Mouse (Mus musculus) 416B (cell line): Measurements from ENCODE around the gene Ninl.

ENCODE experiments used
- DNase-seq: peaks from one replicate; pipeline ENCODE4 v3.0.0; 2011; ENCODE audit warnings: low read depth

Ninl gene

GRCm38 (mm10) chr2:150997618-150998017, 41.6 kb downstream of the Ninl start:
- no peak for DNase-seq

- DNase-seq, result no peak
Observed at GRCm38 (mm10) chr2:150995324-150995723, 43.9 kb downstream of the Ninl start.

DNA sequence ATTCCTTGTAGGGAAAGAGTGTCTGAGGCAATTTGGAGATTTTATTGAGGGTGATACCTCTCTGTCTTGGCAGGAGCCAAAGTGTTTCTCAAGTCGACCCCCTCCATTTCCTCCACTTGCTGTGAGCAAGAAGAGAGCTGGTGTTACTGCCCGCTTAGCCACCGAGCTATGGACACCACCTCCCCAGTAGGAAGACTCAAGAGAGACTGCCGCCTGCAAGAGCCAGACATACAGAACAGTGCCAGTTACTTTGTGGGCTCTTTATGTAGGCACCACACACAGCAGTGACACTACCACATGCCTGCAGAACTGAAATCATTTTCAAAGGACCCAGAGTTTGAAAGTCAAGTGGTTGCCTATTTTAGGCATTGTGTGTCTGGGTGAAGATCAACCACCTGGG, 48.1 kb downstream of the Ninl start:
- DNase-seq, result no peak

- DNase-seq, result no peak
Observed at GRCm38 (mm10) chr2:150990506-150990905, 48.7 kb downstream of the Ninl start.

GRCm38 (mm10) chr2:150985359-150985758, 53.8 kb downstream of the Ninl start:
- DNase-seq, result no peak

DNA sequence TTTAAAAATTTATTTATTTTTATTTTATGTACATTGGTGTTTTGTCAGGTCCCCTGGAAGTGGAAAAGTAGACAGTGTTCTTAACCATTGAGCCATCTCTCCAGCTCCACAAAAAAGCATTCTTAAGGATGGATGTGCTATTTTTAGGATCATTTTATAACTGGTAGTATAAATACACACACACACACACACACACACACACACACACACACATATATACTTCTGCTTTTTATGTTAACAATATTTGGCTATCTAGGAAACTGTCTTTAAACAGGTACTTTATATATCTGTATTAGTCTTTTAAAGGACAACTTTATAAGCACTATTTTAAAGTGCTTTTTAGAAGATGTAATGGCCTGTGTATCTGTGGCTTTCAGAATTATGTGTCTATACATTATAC, 57.1 kb downstream of the Ninl start:
- DNase-seq, result peak; percentile 7

- DNase-seq, result no peak
Observed at GRCm38 (mm10) chr2:150981524-150981923, 57.7 kb downstream of the Ninl start.

GRCm38 (mm10) chr2:150979861-150980620, 59.1 kb downstream of the Ninl start:
- DNase-seq, result no peak

DNA sequence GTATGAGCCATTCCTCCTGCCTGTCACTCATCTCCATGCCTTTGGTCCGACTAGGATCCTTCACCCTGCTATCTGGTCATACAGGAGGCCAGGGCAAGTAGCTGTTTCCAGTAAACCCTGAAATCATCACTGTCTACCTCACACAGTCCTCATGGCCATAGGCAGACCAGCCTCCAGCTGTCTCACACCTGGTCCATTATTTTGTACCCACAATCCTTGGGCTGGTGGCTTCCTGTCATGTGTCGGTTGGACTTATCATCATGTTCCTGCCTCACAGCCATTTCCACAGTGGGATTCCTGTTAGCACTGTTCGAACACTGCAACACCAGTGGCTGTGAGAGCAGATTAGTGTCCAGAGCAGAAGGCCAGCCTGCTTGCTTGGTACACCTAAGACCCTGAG, 60.4 kb downstream of the Ninl start:
- no peak for DNase-seq

- no peak for DNase-seq
Observed at GRCm38 (mm10) chr2:150977676-150978075, 61.5 kb downstream of the Ninl start.

DNA sequence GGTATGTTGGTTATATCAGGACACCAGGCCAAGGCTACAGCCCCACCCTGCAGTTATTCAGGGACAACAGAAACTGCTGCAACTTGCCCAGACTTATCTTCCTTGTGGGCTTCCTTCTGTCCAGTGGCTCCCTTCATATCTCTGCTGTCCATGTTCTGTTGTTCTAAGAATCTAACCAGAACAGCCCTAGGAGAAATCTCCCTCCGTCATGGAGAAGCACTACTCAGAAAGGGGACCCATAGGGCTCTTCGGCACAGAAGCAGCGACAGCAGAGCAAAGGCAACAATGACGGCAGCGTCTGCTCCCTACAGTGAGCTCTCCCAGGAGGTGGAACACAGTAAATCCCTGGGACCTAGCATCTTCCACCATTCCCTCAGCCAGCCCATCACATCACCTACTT, 62.3 kb downstream of the Ninl start:
- no peak for DNase-seq

DNA sequence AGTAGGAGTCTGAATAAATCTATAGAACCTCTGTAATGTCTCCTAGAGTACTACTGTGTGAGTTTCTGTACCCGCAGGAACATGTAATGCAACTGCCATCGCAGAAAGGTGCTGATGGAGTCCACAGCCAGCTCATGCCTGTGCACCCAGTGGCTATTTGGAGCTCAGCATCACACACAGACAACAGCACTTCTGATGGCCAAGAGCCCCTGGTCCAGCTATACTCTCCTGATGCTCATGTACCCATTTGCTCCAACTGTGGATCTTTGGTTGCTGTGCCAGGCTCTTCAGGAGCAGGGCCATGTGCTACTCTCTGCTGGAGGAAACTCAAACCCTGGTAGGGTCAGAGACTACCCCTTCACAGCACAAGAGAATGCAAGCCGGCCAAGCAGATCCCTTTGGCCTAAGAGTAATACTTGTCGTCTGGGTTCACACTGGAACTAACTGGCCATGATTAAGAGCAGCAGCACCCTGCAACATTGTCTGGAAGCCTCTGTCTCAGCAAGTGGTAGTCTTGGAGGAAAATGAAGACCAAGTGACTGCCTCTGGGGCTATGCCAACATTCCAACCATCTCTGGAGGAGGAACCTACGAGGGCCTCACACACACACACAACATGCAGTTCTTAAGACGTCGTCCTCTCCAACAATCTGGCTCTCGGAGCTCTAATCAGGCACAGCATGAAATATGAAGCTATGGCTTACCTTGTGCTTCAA, 65.6 kb downstream of the Ninl start:
- no peak for DNase-seq

- DNase-seq, result no peak
Observed at GRCm38 (mm10) chr2:150972681-150973080, 66.5 kb downstream of the Ninl start.

GRCm38 (mm10) chr2:150971856-150972255, 67.3 kb downstream of the Ninl start:
- no peak for DNase-seq

DNA sequence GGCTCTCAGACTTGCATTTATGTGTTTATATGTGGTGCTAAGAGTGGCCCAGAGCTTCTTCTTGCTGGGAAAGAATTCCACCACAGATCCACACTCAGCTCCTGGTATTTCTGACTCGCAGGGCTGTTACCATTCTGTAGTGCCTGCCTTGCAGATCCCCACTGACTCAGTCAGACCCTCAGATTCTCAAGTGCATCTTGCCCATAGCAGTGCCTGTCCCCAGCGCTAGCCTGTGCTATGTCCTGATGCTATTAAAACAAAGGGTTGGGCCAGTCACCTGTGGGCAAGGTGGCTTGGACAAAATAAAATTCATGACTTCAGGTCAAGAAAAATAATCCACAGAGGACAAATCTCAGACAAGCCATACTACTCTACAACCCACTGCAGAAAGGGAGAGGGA, 70.0 kb downstream of the Ninl start:
- DNase-seq, result no peak

- DNase-seq, result no peak
Observed at GRCm38 (mm10) chr2:150967491-150967890, 71.7 kb downstream of the Ninl start.

DNA sequence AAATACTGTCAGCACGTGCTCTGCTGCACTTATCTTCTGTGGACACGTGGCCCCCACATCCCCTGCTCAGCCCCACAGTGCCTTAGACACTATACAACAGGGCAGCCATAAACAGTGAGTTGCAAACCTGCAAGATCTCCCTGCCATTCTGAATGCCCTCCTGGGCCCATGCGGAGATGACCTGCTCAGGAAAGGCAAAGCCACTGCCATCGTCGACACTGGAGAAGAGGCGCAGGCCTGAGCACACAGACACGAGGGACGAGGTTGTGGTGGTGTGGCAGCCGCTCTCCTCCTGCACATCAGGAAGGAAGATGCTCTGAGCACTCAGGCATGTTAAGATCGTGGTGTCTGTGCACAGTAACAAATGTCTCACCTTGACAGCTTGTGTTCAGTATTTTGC, 73.2 kb downstream of the Ninl start:
- no peak for DNase-seq

GRCm38 (mm10) chr2:150964641-150965040, 74.5 kb downstream of the Ninl start:
- no peak for DNase-seq

GRCm38 (mm10) chr2:150963246-150963645, 75.9 kb downstream of the Ninl start:
- no peak for DNase-seq

DNA sequence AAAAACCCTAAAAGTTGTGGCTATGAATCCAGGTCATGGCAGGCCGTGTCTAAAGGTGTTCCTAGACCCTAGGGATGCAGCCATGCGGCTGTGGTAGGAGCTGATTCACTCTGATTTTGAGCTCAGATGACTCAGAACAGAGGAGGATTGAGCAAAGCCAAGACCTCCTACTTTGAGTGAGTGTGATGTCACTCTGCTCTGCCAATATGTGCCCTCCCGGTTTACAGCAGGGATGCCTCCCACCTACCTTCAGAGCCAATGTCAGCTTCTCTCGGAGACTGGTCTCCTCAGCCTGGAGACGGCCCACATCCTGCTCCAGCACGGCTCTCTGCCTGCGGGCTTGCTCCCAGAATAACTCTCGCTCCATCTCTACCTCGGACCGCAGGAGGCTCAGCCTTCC, 79.7 kb downstream of the Ninl start:
- DNase-seq, result peak; percentile 16

DNA sequence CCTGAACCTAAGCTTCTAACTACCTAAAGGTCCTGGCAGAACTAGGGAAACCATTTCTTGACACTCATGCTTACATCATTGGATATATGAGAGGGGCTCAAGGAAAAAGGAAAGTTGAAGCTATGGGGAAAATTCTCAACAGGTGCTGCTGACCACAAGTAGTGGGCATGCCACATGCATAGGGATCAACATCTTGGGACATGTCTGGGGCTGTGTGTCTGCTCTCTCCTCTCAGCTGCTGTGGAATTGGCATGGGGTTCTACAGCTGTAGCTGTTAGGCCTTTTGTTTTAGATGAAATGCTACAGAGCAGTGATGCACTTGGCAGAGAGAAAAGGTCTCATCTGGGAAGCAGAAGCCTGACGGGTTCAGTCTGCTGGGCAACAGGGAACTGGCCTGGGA, 83.3 kb downstream of the Ninl start:
- no peak for DNase-seq

- DNase-seq, result no peak
Observed at GRCm38 (mm10) chr2:150951201-150951600, 88.0 kb downstream of the Ninl start.

- DNase-seq, result no peak
Observed at GRCm38 (mm10) chr2:150950056-150950455, 89.1 kb downstream of the Ninl start.

DNA sequence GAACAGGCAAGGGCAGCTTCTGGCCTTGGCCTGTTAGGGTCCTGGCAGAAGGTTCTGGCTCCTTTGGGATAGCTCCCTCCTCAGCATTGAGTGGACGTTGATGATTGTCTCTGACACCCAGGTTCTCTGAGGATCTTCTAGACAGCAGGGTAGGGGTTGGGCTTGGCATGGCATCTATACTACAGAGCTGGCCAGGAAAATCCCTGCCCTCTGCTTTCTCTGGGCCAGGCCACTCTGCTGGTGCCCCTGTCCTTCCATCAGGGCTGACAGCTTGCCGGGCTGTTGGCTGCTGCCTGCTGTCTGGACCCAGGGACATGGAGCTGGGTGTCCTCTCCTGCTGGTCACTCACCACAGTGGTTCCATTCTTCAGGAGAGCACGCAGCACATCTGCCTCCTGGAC, 89.5 kb downstream of the Ninl start:
- DNase-seq, result no peak
